Mouse (Mus musculus): ENCODE results near the gene Aff1. TPM values are rescaled to one million over a fixed set of nuclear protein-coding genes. Genes with fewer than 3 reads are reported as not detected.
A peak's percentile ranks its signal among the peaks of the same experiment; 100 is the strongest.

The Aff1 gene
- polyA plus RNA-seq, 1 experiment from 2014 or later: 7.6 TPM

- Histone ChIP-seq H3K27ac (no peak overlapping the region), H3K36me3 (no peaks in the 10 kb centered on the region; the same call in 1 of the 2 replicates), H3K27me3 (no peaks in the 10 kb centered on the region), H3K9ac (no peak overlapping the region), H3K4me2 (no peak overlapping the region), H3K9me3 (replicated peaks) (no peaks in the 10 kb centered on the region), H3K4me3 (no peak overlapping the region), H3K4me1 (replicated peaks) (0 out of 2 replicates have a peak, but pooled peaks cover 11% of the 10 kb centered on the region)
- no peak for ATAC-seq (replicated peaks; ENCODE audit: insufficient number of reproducible peaks, insufficient read depth, low FRiP score, low read depth)
- 76% methylated on average over 3 of the region's 3 CpGs for WGBS
These were observed 103.9 kb downstream of the Aff1 start for GRCm38 (mm10) chr5:103796035-103796434.

GRCm38 (mm10) chr5:103797774-103798173, 105.6 kb downstream of the Aff1 start:
- WGBS: 76% methylated on average over 10 of the region's 10 CpGs
- Histone ChIP-seq H3K9me3 (replicated peaks) (no peaks in the 10 kb centered on the region), H3K4me2 (no peak overlapping the region), H3K9ac (no peak overlapping the region), H3K4me3 (no peak overlapping the region), H3K27me3 (no peaks in the 10 kb centered on the region), H3K27ac (no peak overlapping the region), H3K36me3 (no peaks in the 10 kb centered on the region), H3K4me1 (replicated peaks) (0 out of 2 replicates have a peak, but pooled peaks cover 11% of the 10 kb centered on the region)
- ATAC-seq (replicated peaks; ENCODE audit: insufficient number of reproducible peaks, insufficient read depth, low FRiP score, low read depth): no peak

GRCm38 (mm10) chr5:103799438-103799837, 107.3 kb downstream of the Aff1 start:
- Histone ChIP-seq H3K27me3 (no peaks in the 10 kb centered on the region), H3K36me3 (no peaks in the 10 kb centered on the region), H3K4me3 (no peak overlapping the region), H3K9ac (no peak overlapping the region), H3K4me2 (no peak overlapping the region), H3K27ac (no peak overlapping the region), H3K4me1 (replicated peaks) (peaks cover 24% of the 10 kb centered on the region), H3K9me3 (replicated peaks) (no peaks in the 10 kb centered on the region)
- 56% methylated on average over 3 of the region's 3 CpGs for WGBS
- no peak for ATAC-seq (replicated peaks; ENCODE audit: insufficient number of reproducible peaks, insufficient read depth, low FRiP score, low read depth)

- no peaks in the 10 kb centered on the region for H3K27me3 ChIP-seq
- H3K27ac ChIP-seq: no peak overlapping the region
- no peak overlapping the region for H3K4me3 ChIP-seq
- no peaks in the 10 kb centered on the region for H3K9me3 ChIP-seq (replicated peaks)
- peaks cover 24% of the 10 kb centered on the region for H3K4me1 ChIP-seq (replicated peaks)
- WGBS: 58% methylated on average over 5 of the region's 5 CpGs
- no peak overlapping the region for H3K9ac ChIP-seq
- ATAC-seq (replicated peaks; ENCODE audit: insufficient number of reproducible peaks, insufficient read depth, low FRiP score, low read depth): no peak
- H3K4me2 ChIP-seq: no peak overlapping the region
- no peaks in the 10 kb centered on the region for H3K36me3 ChIP-seq
These were observed 107.8 kb downstream of the Aff1 start for GRCm38 (mm10) chr5:103800009-103800408.

- Histone ChIP-seq H3K4me1 (replicated peaks) (peaks cover 38% of the 10 kb centered on the region), H3K4me3 (no peak overlapping the region), H3K9me3 (replicated peaks) (no peaks in the 10 kb centered on the region), H3K9ac (no peak overlapping the region), H3K36me3 (no peaks in the 10 kb centered on the region), H3K4me2 (no peak overlapping the region), H3K27ac (0 out of 2 replicates have a peak overlapping the region, but pooled peaks have one; percentile 78), H3K27me3 (no peaks in the 10 kb centered on the region)
- no peak for ATAC-seq (replicated peaks; ENCODE audit: insufficient number of reproducible peaks, insufficient read depth, low FRiP score, low read depth)
- 84% methylated on average over 5 of the region's 5 CpGs for WGBS
These were observed 111.2 kb downstream of the Aff1 start for GRCm38 (mm10) chr5:103803386-103803785.

- Histone ChIP-seq H3K4me2 (peak overlapping the region; percentile 37; the same call in 1 of the 2 replicates), H3K9me3 (replicated peaks) (no peaks in the 10 kb centered on the region), H3K4me3 (no peak overlapping the region), H3K36me3 (no peaks in the 10 kb centered on the region), H3K27ac (peak overlapping the region; percentile 78), H3K27me3 (no peaks in the 10 kb centered on the region), H3K4me1 (replicated peaks) (peaks cover 38% of the 10 kb centered on the region), H3K9ac (no peak overlapping the region)
- WGBS: 18% methylated on average over 8 of the region's 8 CpGs
- peak; percentile 88 for ATAC-seq (replicated peaks; ENCODE audit: insufficient number of reproducible peaks, insufficient read depth, low FRiP score, low read depth)
These were observed 111.9 kb downstream of the Aff1 start for GRCm38 (mm10) chr5:103803927-103804590.

GRCm38 (mm10) chr5:103806851-103807578, 114.8 kb downstream of the Aff1 start:
- Histone ChIP-seq H3K9ac (no peak overlapping the region), H3K4me1 (replicated peaks) (peaks cover 28% of the 10 kb centered on the region), H3K4me3 (no peak overlapping the region), H3K4me2 (no peak overlapping the region), H3K27me3 (no peaks in the 10 kb centered on the region), H3K36me3 (no peaks in the 10 kb centered on the region), H3K27ac (no peak overlapping the region), H3K9me3 (replicated peaks) (no peaks in the 10 kb centered on the region)
- no peak for ATAC-seq (replicated peaks; ENCODE audit: insufficient number of reproducible peaks, insufficient read depth, low FRiP score, low read depth)
- WGBS: 73% methylated on average over 17 of the region's 17 CpGs

- no peaks in the 10 kb centered on the region for H3K9me3 ChIP-seq (replicated peaks)
- peaks cover 28% of the 10 kb centered on the region for H3K4me1 ChIP-seq (replicated peaks)
- H3K4me2 ChIP-seq: no peak overlapping the region
- no peak overlapping the region for H3K4me3 ChIP-seq
- H3K9ac ChIP-seq: no peak overlapping the region
- no peak for ATAC-seq (replicated peaks; ENCODE audit: insufficient number of reproducible peaks, insufficient read depth, low FRiP score, low read depth)
- WGBS: 47% methylated on average over 7 of the region's 7 CpGs
- no peaks in the 10 kb centered on the region for H3K36me3 ChIP-seq
- H3K27me3 ChIP-seq: no peaks in the 10 kb centered on the region
- no peak overlapping the region for H3K27ac ChIP-seq
These were observed 115.6 kb downstream of the Aff1 start for GRCm38 (mm10) chr5:103807637-103808312.

- no peak overlapping the region for H3K9ac ChIP-seq
- H3K9me3 ChIP-seq (replicated peaks): no peaks in the 10 kb centered on the region
- H3K4me1 ChIP-seq (replicated peaks): peaks cover 16% of the 10 kb centered on the region
- no peak overlapping the region for H3K27ac ChIP-seq
- no peak overlapping the region for H3K4me2 ChIP-seq
- no peak overlapping the region for H3K4me3 ChIP-seq
- WGBS: 90% methylated on average over 7 of the region's 7 CpGs
- no peaks in the 10 kb centered on the region for H3K27me3 ChIP-seq
- ATAC-seq (replicated peaks; ENCODE audit: insufficient number of reproducible peaks, insufficient read depth, low FRiP score, low read depth): no peak
- H3K36me3 ChIP-seq: no peaks in the 10 kb centered on the region
These were observed 117.6 kb downstream of the Aff1 start for GRCm38 (mm10) chr5:103809674-103810330.

- H3K27ac ChIP-seq: no peak overlapping the region
- no peak overlapping the region for H3K4me3 ChIP-seq
- H3K4me1 ChIP-seq (replicated peaks): peaks cover 4% of the 10 kb centered on the region; the same call in 1 of the 2 replicates
- H3K9ac ChIP-seq: no peak overlapping the region
- no peak overlapping the region for H3K4me2 ChIP-seq
- H3K36me3 ChIP-seq: no peaks in the 10 kb centered on the region; the same call in 1 of the 2 replicates
- no peaks in the 10 kb centered on the region for H3K27me3 ChIP-seq
- ATAC-seq (replicated peaks; ENCODE audit: insufficient number of reproducible peaks, insufficient read depth, low FRiP score, low read depth): no peak
- WGBS: 83% methylated on average over 5 of the region's 5 CpGs
- H3K9me3 ChIP-seq (replicated peaks): no peaks in the 10 kb centered on the region
These were observed 121.1 kb downstream of the Aff1 start for GRCm38 (mm10) chr5:103813291-103813690.

GRCm38 (mm10) chr5:103813997-103814542, 121.9 kb downstream of the Aff1 start:
- 79% methylated on average over 12 of the region's 12 CpGs for WGBS
- no peaks in the 10 kb centered on the region for H3K9me3 ChIP-seq (replicated peaks)
- no peaks in the 10 kb centered on the region for H3K27me3 ChIP-seq
- peaks cover 4% of the 10 kb centered on the region; the same call in 1 of the 2 replicates for H3K4me1 ChIP-seq (replicated peaks)
- ATAC-seq (replicated peaks; ENCODE audit: insufficient number of reproducible peaks, insufficient read depth, low FRiP score, low read depth): no peak
- no peak overlapping the region for H3K4me3 ChIP-seq
- no peaks in the 10 kb centered on the region; the same call in 1 of the 2 replicates for H3K36me3 ChIP-seq
- no peak overlapping the region for H3K9ac ChIP-seq
- H3K27ac ChIP-seq: no peak overlapping the region
- H3K4me2 ChIP-seq: no peak overlapping the region
